Mouse (Mus musculus): ENCODE results near the gene Kcnk3.

Kcnk3 gene

GRCm38 (mm10) chr5:30588301-30588968 is 465 bp downstream of the Kcnk3 start:
- DNase-seq (ENCODE audit: low spot score in 2 of 2) = peak; percentile 59 to 61

GRCm38 (mm10) chr5:30589069-30589468 is 1.1 kb downstream of the Kcnk3 start:
- peak in 1 of 2 experiments; percentile 28 for DNase-seq (ENCODE audit: low spot score in 2 of 2)

- DNase-seq (ENCODE audit: low spot score in 2 of 2) = peak in 1 of 2 experiments; percentile 30
Observed at GRCm38 (mm10) chr5:30589546-30589945, 1.6 kb downstream of the Kcnk3 start.

- DNase-seq (ENCODE audit: low spot score in 2 of 2) = no peak
Observed at GRCm38 (mm10) chr5:30590231-30590630, 2.3 kb downstream of the Kcnk3 start.

- DNase-seq (ENCODE audit: low spot score in 2 of 2) = no peak
Observed at GRCm38 (mm10) chr5:30591205-30591731, 3.3 kb downstream of the Kcnk3 start.

- no peak for DNase-seq (ENCODE audit: low spot score in 2 of 2)
Observed at GRCm38 (mm10) chr5:30591786-30592185, 3.8 kb downstream of the Kcnk3 start.

GRCm38 (mm10) chr5:30592279-30592980 is 4.5 kb downstream of the Kcnk3 start:
- DNase-seq (ENCODE audit: low spot score in 2 of 2) = no peak

- no peak for DNase-seq (ENCODE audit: low spot score in 2 of 2)
Observed at GRCm38 (mm10) chr5:30593360-30593759, 5.4 kb downstream of the Kcnk3 start.

GRCm38 (mm10) chr5:30593811-30594504 is 6.0 kb downstream of the Kcnk3 start:
- DNase-seq (ENCODE audit: low spot score in 2 of 2) = no peak

GRCm38 (mm10) chr5:30594953-30595560 is 7.1 kb downstream of the Kcnk3 start:
- DNase-seq (ENCODE audit: low spot score in 2 of 2) = no peak

- DNase-seq (ENCODE audit: low spot score in 2 of 2) = no peak
Observed at GRCm38 (mm10) chr5:30601397-30601796, 13.4 kb downstream of the Kcnk3 start.

GRCm38 (mm10) chr5:30603255-30603654 is 15.3 kb downstream of the Kcnk3 start:
- no peak for DNase-seq (ENCODE audit: low spot score in 2 of 2)

GRCm38 (mm10) chr5:30603926-30604325 is 16.0 kb downstream of the Kcnk3 start:
- no peak for DNase-seq (ENCODE audit: low spot score in 2 of 2)

GRCm38 (mm10) chr5:30604769-30605188 is 16.8 kb downstream of the Kcnk3 start:
- no peak for DNase-seq (ENCODE audit: low spot score in 2 of 2)

GRCm38 (mm10) chr5:30605649-30606048 is 17.7 kb downstream of the Kcnk3 start:
- no peak for DNase-seq (ENCODE audit: low spot score in 2 of 2)

- peak; percentile 94 to 95 for DNase-seq (ENCODE audit: low spot score in 2 of 2)
Observed at GRCm38 (mm10) chr5:30606424-30607073, 18.6 kb downstream of the Kcnk3 start.

- no peak for DNase-seq (ENCODE audit: low spot score in 2 of 2)
Observed at GRCm38 (mm10) chr5:30609094-30609493, 21.1 kb downstream of the Kcnk3 start.

- DNase-seq (ENCODE audit: low spot score in 2 of 2) = no peak
Observed at GRCm38 (mm10) chr5:30609918-30610645, 22.1 kb downstream of the Kcnk3 start.

GRCm38 (mm10) chr5:30611091-30611490 is 23.1 kb downstream of the Kcnk3 start:
- no peak for DNase-seq (ENCODE audit: low spot score in 2 of 2)

- DNase-seq (ENCODE audit: low spot score in 2 of 2) = no peak
Observed at GRCm38 (mm10) chr5:30611689-30612088, 23.7 kb downstream of the Kcnk3 start.

GRCm38 (mm10) chr5:30612575-30612974 is 24.6 kb downstream of the Kcnk3 start:
- no peak for DNase-seq (ENCODE audit: low spot score in 2 of 2)
